Mouse (Mus musculus) embryonic facial prominence, embryonic 11.5 days (tissue): ENCODE results near the gene Gm11567. TPM values are rescaled to one million over a fixed set of nuclear protein-coding genes. Genes with fewer than 3 reads are reported as not detected.
"Not testable (repeated sequence)": the region's sequence is repeated elsewhere in the genome, so short reads cannot be mapped to it uniquely, and the experiment has no call there.

ENCODE experiments used
- ATAC-seq: fragments of 200-750 bp; cut with Nextera tagmentation; replicated peaks from 2 replicates; pipeline ENCODE4 v1.8.0; 2017; ENCODE audit warnings: low read depth; ENCODE audit not compliant: insufficient number of reproducible peaks, low FRiP score, low TSS enrichment
- DNase-seq: peaks from one replicate; pipeline ENCODE4 v3.0.0-alpha.2; 2015; ENCODE audit warnings: low spot score
- H3K27ac ChIP-seq: fragments of 300-500 bp; sonication (generic); replicated peaks from 2 replicates; pipeline ENCODE4 v1.5.1; 2014; ENCODE audit warnings: mild to moderate bottlenecking, low read depth, low read length, control low read depth
- H3K27me3 ChIP-seq: fragments of 300-500 bp; sonication (generic); 2 replicates; pipeline ENCODE4 v1.6.1; 2014; ENCODE audit warnings: mild to moderate bottlenecking, low read length, moderate library complexity, mixed read lengths; ENCODE audit not compliant: control insufficient read depth, insufficient read depth
- H3K36me3 ChIP-seq: fragments of 300-500 bp; sonication (generic); replicated peaks from 2 replicates; pipeline ENCODE4 v1.6.1; 2014; ENCODE audit warnings: low read depth, mild to moderate bottlenecking, low read length, moderate library complexity, mixed read lengths; ENCODE audit not compliant: control insufficient read depth, insufficient read depth
- H3K4me1 ChIP-seq: fragments of 300-500 bp; sonication (generic); 2 replicates; pipeline ENCODE4 v1.6.1; 2014; ENCODE audit warnings: low read length, mixed read lengths; ENCODE audit not compliant: control insufficient read depth, insufficient read depth
- H3K4me2 ChIP-seq: fragments of 300-500 bp; sonication (generic); 2 replicates; pipeline ENCODE4 v1.6.1; 2014; ENCODE audit warnings: low read depth, mild to moderate bottlenecking, control low read depth, low read length, moderate library complexity
- H3K4me3 ChIP-seq: fragments of 300-500 bp; sonication (generic); 2 replicates; pipeline ENCODE4 v1.5.1; 2014; ENCODE audit warnings: low read depth, low read length, control low read depth
- H3K9ac ChIP-seq: fragments of 300-500 bp; sonication (generic); replicated peaks from 2 replicates; pipeline ENCODE4 v1.6.1; 2014; ENCODE audit warnings: mild to moderate bottlenecking, control low read depth, low read length
- H3K9me3 ChIP-seq: fragments of 300-500 bp; sonication (generic); replicated peaks from 2 replicates; pipeline ENCODE4 v1.6.1; 2016; ENCODE audit warnings: mild to moderate bottlenecking, low read length, inconsistent platforms, mixed read lengths; ENCODE audit not compliant: control insufficient read depth
- WGBS: fragments of 180-500 bp; shearing (Covaris S2); extraction: QIAGEN DNeasy Blood & Tissue Kit; methylation state at CpG from one replicate; pipeline ENCODE4 v1.1.7; 2014; 5-methylcytosine and 5-hydroxymethylcytosine counted together
- polyA plus RNA-seq: library from polyadenylated mRNA; unstranded; fragments of >200 nt; fragmentation: Nextera tagmentation; extraction: Ambion mirVana; gene quantifications from 2 replicates; pipeline ENCODE4 v1.2.1, GENCODE M21; 2014

Gene Gm11567
- not detected in 2 replicates for polyA plus RNA-seq

DNA sequence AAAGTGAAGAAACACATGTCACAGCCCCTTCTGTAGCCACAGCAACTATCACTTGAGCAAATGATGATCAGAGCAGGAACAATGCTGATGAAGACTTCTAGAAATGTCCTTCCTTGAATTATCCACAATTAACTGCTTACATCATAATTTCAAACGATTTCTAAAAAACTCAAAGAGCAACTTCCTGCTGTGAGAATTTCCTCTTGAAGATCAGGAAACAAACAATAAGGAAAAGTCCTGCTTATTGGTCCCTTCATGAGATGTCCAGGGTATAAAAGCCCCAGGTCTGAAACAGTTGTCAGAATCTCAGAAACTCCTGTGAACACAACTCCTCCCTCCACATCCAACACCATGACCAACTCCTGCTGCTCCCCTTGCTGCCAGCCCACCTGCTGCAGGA lies at the start of gene Gm11567:
Gene Gm11567 (plus strand): TSS at position 301 of the 400 bp plus-strand sequence.
- not testable (repeated sequence) for DNase-seq, H3K36me3 ChIP-seq

DNA sequence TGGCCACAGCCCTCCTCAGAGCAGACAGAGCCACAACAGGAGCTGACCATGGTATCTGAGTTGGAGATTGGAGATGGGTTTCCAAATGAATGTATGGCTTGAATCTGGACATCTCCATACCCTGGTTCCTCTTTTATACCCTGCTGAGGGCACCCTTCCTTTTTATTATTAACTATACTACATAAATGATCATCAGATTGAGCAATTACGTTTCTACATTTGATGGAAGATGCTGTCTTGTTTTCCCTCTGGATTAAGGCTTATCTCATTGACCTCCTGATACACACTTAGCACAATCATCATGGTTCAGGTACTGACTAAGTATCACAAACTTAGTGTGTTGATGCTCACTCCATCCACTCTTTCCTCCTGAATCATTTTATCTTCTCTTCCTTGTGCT lies 41.0 kb upstream of the Gm11567 start, which contains the start of gene 2300003K06Rik:
Gene 2300003K06Rik (minus strand): TSS at position 101 of the 400 bp plus-strand sequence.
- H3K4me2 ChIP-seq, result no peak within 1 kb of the TSS
- H3K4me3 ChIP-seq, result no peak within 1 kb of the TSS
- ATAC-seq (no peak), DNase-seq (no peak)
- no peak within 1 kb of the TSS for H3K9ac ChIP-seq
- H3K36me3 ChIP-seq, result no peaks in the 10 kb centered on the region
- H3K27me3 ChIP-seq, result no peaks in the 10 kb centered on the region
- H3K27ac ChIP-seq, result no peak within 1 kb of the TSS
- H3K4me1 ChIP-seq, result no peaks in the 10 kb centered on the region
- H3K9me3 ChIP-seq, result no peaks in the 10 kb centered on the region
- WGBS, result 73% methylated on average over 1 of the region's 1 CpGs

More for the DNA sequence above, at the start of gene Gm11567:
- not testable (repeated sequence) for H3K27ac ChIP-seq, H3K9ac ChIP-seq, H3K9me3 ChIP-seq, H3K4me1 ChIP-seq, H3K4me2 ChIP-seq, H3K27me3 ChIP-seq, ATAC-seq, H3K4me3 ChIP-seq
- 60% methylated on average over 1 of the region's 1 CpGs for WGBS

DNA sequence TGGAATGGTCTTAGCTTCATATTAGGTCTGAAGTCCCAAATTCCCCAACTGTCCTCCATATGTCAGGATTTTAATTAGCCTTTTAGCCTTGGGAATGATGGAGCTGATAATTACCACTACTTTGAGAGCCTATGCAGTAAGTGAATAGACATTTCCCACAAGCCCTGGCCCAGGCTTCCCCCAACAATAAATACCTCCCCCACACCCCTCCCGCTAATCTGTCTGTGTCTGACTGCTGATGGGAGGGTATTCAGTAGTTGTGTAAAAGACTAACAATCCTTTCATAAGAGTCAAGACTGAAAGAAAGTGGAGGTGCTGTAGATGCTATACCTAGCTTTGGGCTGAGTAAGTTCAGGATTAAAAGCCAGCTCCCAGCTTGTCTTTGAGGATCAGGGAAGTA lies 36.8 kb upstream of the Gm11567 start:
- no peaks in the 10 kb centered on the region for H3K36me3 ChIP-seq
- no peaks in the 10 kb centered on the region for H3K27me3 ChIP-seq
- 86% methylated on average over 1 of the region's 1 CpGs for WGBS
- no peak overlapping the region for H3K27ac ChIP-seq
- no peak overlapping the region for H3K9ac ChIP-seq
- H3K9me3 ChIP-seq, result no peaks in the 10 kb centered on the region
- H3K4me3 ChIP-seq, result no peak overlapping the region
- ATAC-seq (no peak), DNase-seq (no peak)
- no peaks in the 10 kb centered on the region for H3K4me1 ChIP-seq
- H3K4me2 ChIP-seq, result no peak overlapping the region

DNA sequence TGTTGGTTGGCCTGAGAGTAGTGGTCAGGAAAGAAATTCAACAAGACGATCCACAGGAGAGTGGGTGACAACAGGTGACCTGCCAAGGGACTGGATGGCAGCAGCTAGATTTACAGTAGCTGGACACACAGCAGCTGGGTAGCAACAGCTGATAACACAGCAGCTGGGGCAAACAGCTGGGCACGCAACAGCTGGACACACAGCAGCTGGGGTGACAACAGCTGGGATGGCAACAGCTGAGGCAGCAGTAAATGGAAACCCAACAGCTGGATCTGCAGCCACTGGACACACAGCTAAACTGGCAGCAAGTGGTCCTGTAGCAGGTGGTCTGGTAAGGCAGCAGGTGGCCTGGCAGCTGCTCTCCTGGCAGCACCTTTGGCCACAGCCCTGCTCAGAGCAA lies 32.2 kb upstream of the Gm11567 start:
- ATAC-seq (no peak), DNase-seq (no peak)
- Histone ChIP-seq H3K9ac (no peak overlapping the region), H3K27ac (no peak overlapping the region), H3K4me3 (no peak overlapping the region), H3K4me1 (no peaks in the 10 kb centered on the region), H3K9me3 (no peaks in the 10 kb centered on the region), H3K36me3 (no peaks in the 10 kb centered on the region), H3K27me3 (no peaks in the 10 kb centered on the region), H3K4me2 (no peak overlapping the region)
- 94% methylated on average over 2 of the region's 2 CpGs for WGBS

DNA sequence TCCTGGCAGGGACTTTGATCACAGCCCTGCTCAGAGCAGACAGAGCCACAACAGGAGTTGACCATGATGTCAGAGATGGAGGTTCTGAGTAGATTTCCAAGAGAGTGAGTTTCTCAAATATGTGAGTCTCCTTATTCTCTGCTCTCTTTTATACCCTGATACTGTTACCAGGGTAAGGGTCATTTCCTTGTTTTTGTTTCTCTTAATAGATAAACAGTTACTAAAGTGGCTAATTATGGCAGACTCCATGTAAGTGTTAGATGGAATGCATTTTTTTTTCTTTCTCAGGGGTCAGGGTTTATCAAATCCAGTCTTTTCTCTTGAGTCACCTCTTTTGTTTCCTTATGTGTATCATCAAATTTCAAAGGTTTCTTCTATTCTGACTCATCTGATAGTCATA lies 27.5 kb upstream of the Gm11567 start, which contains the start of gene Krtap4-16:
Gene Krtap4-16 (minus strand): TSS at position 101 of the 400 bp plus-strand sequence.
- no peaks in the 10 kb centered on the region for H3K9me3 ChIP-seq
- DNase-seq, result no peak
- no peak within 1 kb of the TSS for H3K9ac ChIP-seq
- no peaks in the 10 kb centered on the region for H3K36me3 ChIP-seq
- no peak within 1 kb of the TSS for H3K27ac ChIP-seq
- H3K4me3 ChIP-seq, result no peak within 1 kb of the TSS
- no peaks in the 10 kb centered on the region for H3K27me3 ChIP-seq
- ATAC-seq, result no peak
- no peak within 1 kb of the TSS for H3K4me2 ChIP-seq
- no peaks in the 10 kb centered on the region for H3K4me1 ChIP-seq

DNA sequence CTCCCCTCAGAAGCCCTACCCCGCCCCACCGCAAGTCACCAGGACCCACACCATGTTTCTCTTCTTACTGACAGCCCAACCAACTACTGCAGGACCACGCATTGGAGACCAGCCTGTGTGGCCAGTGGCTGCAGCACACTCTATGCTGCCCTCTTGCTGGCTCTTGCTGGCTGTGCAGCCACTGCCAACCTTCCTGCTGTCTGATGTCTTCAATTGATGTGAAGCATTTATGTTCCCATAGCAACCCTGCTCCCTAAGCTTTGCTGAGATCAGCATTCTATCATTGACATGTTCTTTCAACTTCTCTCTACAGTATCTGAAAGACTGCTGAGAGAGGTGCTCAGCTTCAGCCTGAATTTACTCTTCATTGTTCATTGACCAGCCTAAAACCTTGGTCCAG lies 24.9 kb upstream of the Gm11567 start:
- peak; percentile 15 for DNase-seq
- Histone ChIP-seq H3K4me1 (no peaks in the 10 kb centered on the region), H3K9ac (no peak overlapping the region), H3K4me2 (no peak overlapping the region), H3K9me3 (no peaks in the 10 kb centered on the region), H3K27ac (no peak overlapping the region), H3K36me3 (no peaks in the 10 kb centered on the region), H3K27me3 (no peaks in the 10 kb centered on the region), H3K4me3 (no peak overlapping the region)
- ATAC-seq, result no peak
- 62% methylated on average over 3 of the region's 3 CpGs for WGBS

DNA sequence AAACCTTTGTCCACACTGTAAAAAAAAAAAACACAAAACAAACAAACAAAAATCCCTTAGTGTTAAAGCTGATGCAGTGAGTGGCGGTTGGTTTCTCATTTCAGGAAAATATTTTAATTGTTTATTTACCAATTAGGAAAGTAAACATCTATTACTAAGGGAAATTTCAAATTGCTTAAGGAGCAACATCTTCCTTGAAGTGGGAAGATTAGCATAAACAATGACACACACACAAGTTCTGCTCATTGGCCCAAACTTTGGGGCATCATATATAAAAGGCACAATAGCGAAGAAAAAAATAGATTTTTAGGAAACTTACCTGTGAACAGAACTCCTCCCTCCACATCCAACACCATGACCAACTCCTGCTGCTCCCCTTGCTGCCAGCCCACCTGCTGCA lies 21.4 kb upstream of the Gm11567 start, which contains the start of gene Gm11568:
Gene Gm11568 (plus strand): TSS at position 301 of the 400 bp plus-strand sequence.
- Histone ChIP-seq H3K27me3 (no peaks in the 10 kb centered on the region), H3K4me2 (no peak within 1 kb of the TSS), H3K9ac (no peak within 1 kb of the TSS), H3K27ac (no peak within 1 kb of the TSS), H3K36me3 (no peaks in the 10 kb centered on the region), H3K4me3 (no peak within 1 kb of the TSS), H3K9me3 (no peaks in the 10 kb centered on the region), H3K4me1 (no peaks in the 10 kb centered on the region)
- ATAC-seq (no peak), DNase-seq (no peak)
- 80% methylated on average over 2 of the region's 2 CpGs for WGBS

DNA sequence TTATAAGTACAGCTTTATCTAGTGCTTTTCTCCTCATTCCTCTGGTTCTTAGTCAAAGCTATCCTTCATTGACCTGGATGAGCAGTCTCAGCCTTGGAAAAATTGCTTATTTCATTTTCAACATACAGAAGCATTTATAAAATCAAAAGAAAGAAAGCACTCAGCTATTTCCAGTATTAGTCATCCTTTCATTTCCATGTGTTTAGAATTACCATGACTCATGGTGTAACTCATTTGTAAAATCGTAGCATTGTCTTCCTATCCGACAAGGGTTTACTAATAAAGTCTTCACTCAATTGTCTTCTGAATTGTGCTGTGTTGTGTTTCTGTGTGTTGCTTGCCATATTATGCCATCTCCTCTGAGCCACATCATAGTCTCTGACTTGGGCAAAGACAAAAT lies 20.2 kb upstream of the Gm11567 start:
- H3K4me1 ChIP-seq, result no peaks in the 10 kb centered on the region
- no peaks in the 10 kb centered on the region for H3K9me3 ChIP-seq
- no peak overlapping the region for H3K4me2 ChIP-seq
- H3K27me3 ChIP-seq, result no peaks in the 10 kb centered on the region
- 80% methylated on average over 2 of the region's 2 CpGs for WGBS
- no peak overlapping the region for H3K9ac ChIP-seq
- H3K27ac ChIP-seq, result no peak overlapping the region
- no peak overlapping the region for H3K4me3 ChIP-seq
- no peaks in the 10 kb centered on the region for H3K36me3 ChIP-seq
- DNase-seq, result no peak
- ATAC-seq, result no peak
